Mouse (Mus musculus): Measurements from ENCODE around the gene 1110012L19Rik. TPM values are rescaled to one million over a fixed set of nuclear protein-coding genes. Genes with fewer than 3 reads are reported as not detected.

The 1110012L19Rik gene
- polyA plus RNA-seq, 1 experiment from 2014 or later = 24.4 TPM

Other genes with a start within 250 kb of the 1110012L19Rik start
- 1.1 and 1.7 TPM in 2 replicates for gene Ids, start 20.8 kb upstream of the 1110012L19Rik start, polyA plus RNA-seq (2016; fragmentation: Nextera tagmentation; extraction: Ambion mirVana)
- 30.5 and 34.4 TPM in 2 replicates for gene Tmem185a, start 91.3 kb downstream of the 1110012L19Rik start, polyA plus RNA-seq (2016; fragmentation: Nextera tagmentation; extraction: Ambion mirVana)

All from limb, embryonic 10.5 days (tissue).